Mouse (Mus musculus): ENCODE measurements around the gene Unc79.

Gene Unc79

GRCm38 (mm10) chr12:103041401-103041800 lies 92.7 kb downstream of the Unc79 start:
- no peak for DNase-seq (ENCODE audit: low read depth, low spot score)

- no peak for DNase-seq (ENCODE audit: low read depth, low spot score)
Observed at GRCm38 (mm10) chr12:103042711-103043110, 94.1 kb downstream of the Unc79 start.

- DNase-seq (ENCODE audit: low read depth, low spot score): no peak
Observed at GRCm38 (mm10) chr12:103044422-103044821, 95.8 kb downstream of the Unc79 start.

GRCm38 (mm10) chr12:103049865-103050264 lies 101.2 kb downstream of the Unc79 start:
- DNase-seq (ENCODE audit: low read depth, low spot score): no peak

GRCm38 (mm10) chr12:103059321-103060053 lies 110.8 kb downstream of the Unc79 start:
- peak; percentile 18 for DNase-seq (ENCODE audit: low read depth, low spot score)

- no peak for DNase-seq (ENCODE audit: low read depth, low spot score)
Observed at GRCm38 (mm10) chr12:103060791-103061190, 112.1 kb downstream of the Unc79 start.

- no peak for DNase-seq (ENCODE audit: low read depth, low spot score)
Observed at GRCm38 (mm10) chr12:103062133-103062532, 113.5 kb downstream of the Unc79 start.

GRCm38 (mm10) chr12:103064944-103065343 lies 116.3 kb downstream of the Unc79 start:
- DNase-seq (ENCODE audit: low read depth, low spot score): peak; percentile 44

GRCm38 (mm10) chr12:103068161-103068560 lies 119.5 kb downstream of the Unc79 start:
- no peak for DNase-seq (ENCODE audit: low read depth, low spot score)

GRCm38 (mm10) chr12:103069565-103069964 lies 120.9 kb downstream of the Unc79 start:
- no peak for DNase-seq (ENCODE audit: low read depth, low spot score)

GRCm38 (mm10) chr12:103073953-103074352 lies 125.3 kb downstream of the Unc79 start:
- no peak for DNase-seq (ENCODE audit: low read depth, low spot score)

GRCm38 (mm10) chr12:103078751-103079150 lies 130.1 kb downstream of the Unc79 start:
- DNase-seq (ENCODE audit: low read depth, low spot score): no peak

GRCm38 (mm10) chr12:103080055-103080454 lies 131.4 kb downstream of the Unc79 start:
- DNase-seq (ENCODE audit: low read depth, low spot score): no peak

GRCm38 (mm10) chr12:103091831-103092230 lies 143.2 kb downstream of the Unc79 start:
- no peak for DNase-seq (ENCODE audit: low read depth, low spot score)

GRCm38 (mm10) chr12:103095160-103095559 lies 146.5 kb downstream of the Unc79 start:
- no peak for DNase-seq (ENCODE audit: low read depth, low spot score)

- no peak for DNase-seq (ENCODE audit: low read depth, low spot score)
Observed at GRCm38 (mm10) chr12:103099185-103099584, 150.5 kb downstream of the Unc79 start.

- no peak for DNase-seq (ENCODE audit: low read depth, low spot score)
Observed at GRCm38 (mm10) chr12:103100088-103100487, 151.4 kb downstream of the Unc79 start.

GRCm38 (mm10) chr12:103103041-103103440 lies 154.4 kb downstream of the Unc79 start:
- no peak for DNase-seq (ENCODE audit: low read depth, low spot score)

- peak; percentile 24 for DNase-seq (ENCODE audit: low read depth, low spot score)
Observed at GRCm38 (mm10) chr12:103103601-103104000, 154.9 kb downstream of the Unc79 start.

- no peak for DNase-seq (ENCODE audit: low read depth, low spot score)
Observed at GRCm38 (mm10) chr12:103109301-103109700, 160.6 kb downstream of the Unc79 start.

GRCm38 (mm10) chr12:103116639-103117038 lies 168.0 kb downstream of the Unc79 start:
- DNase-seq (ENCODE audit: low read depth, low spot score): peak; percentile 76

GRCm38 (mm10) chr12:103117517-103118193 lies 169.0 kb downstream of the Unc79 start:
- DNase-seq (ENCODE audit: low read depth, low spot score): no peak

GRCm38 (mm10) chr12:103121928-103122327 lies 173.3 kb downstream of the Unc79 start:
- no peak for DNase-seq (ENCODE audit: low read depth, low spot score)
